Mouse (Mus musculus) ES-Bruce4 (cell line): Measurements from ENCODE around the gene Lipm. TPM values are rescaled to one million over a fixed set of nuclear protein-coding genes. Genes with fewer than 3 reads are reported as not detected.

Experiments used
- H3K27ac ChIP-seq: 2 replicates; pipeline ENCODE4 v1.5.1; 2012; ENCODE audit warnings: low read length, inconsistent platforms; ENCODE audit not compliant: insufficient read depth
- H3K27me3 ChIP-seq: 2 replicates; pipeline ENCODE4 v1.6.1; 2012; ENCODE audit warnings: mild to moderate bottlenecking, low read length, inconsistent platforms; ENCODE audit not compliant: control insufficient read depth, poor library complexity, insufficient read depth, severe bottlenecking
- H3K36me3 ChIP-seq: 2 replicates; pipeline ENCODE4 v1.6.1; 2012; ENCODE audit warnings: inconsistent platforms, mild to moderate bottlenecking, low read length, moderate library complexity; ENCODE audit not compliant: control insufficient read depth, poor library complexity, insufficient read depth, severe bottlenecking
- H3K4me1 ChIP-seq: one replicate; pipeline ENCODE4 v1.8.1; 2011; ENCODE audit warnings: low read length; ENCODE audit not compliant: control insufficient read depth, insufficient read depth
- H3K4me3 ChIP-seq: 2 replicates; pipeline ENCODE4 v1.5.1; 2011; ENCODE audit warnings: low read depth, mild to moderate bottlenecking, low read length
- H3K9ac ChIP-seq: 2 replicates; pipeline ENCODE4 v1.6.1; 2012; ENCODE audit warnings: low read depth, mild to moderate bottlenecking, inconsistent platforms; ENCODE audit not compliant: poor library complexity, severe bottlenecking
- H3K9me3 ChIP-seq: replicated peaks from 2 replicates; pipeline ENCODE4 v1.6.1; 2012; ENCODE audit warnings: mild to moderate bottlenecking, low read length, inconsistent platforms; ENCODE audit not compliant: control insufficient read depth, poor library complexity, insufficient read depth, severe bottlenecking
- CTCF ChIP-seq: IDR thresholded peaks from one replicate; pipeline ENCODE4 v1.8.1; 2011; ENCODE audit warnings: low read depth, low read length
- EP300 ChIP-seq: IDR thresholded peaks from 2 replicates; pipeline ENCODE4 v1.6.1; 2011; ENCODE audit warnings: low read depth, low read length; ENCODE audit not compliant: insufficient read depth
- POLR2A ChIP-seq: IDR thresholded peaks from one replicate; pipeline ENCODE4 v1.8.1; 2011; ENCODE audit warnings: low read length; ENCODE audit not compliant: insufficient read depth
- polyA plus RNA-seq: library from polyadenylated mRNA; stranded (reverse); fragments of >200 nt; gene quantifications from 2 replicates; pipeline ENCODE4 v1.2.4, GENCODE M21; 2011; ENCODE audit warnings: low read depth; ENCODE audit not compliant: missing spikeins, insufficient read depth, insufficient read length

Lipm gene
- not detected in 2 replicates for polyA plus RNA-seq

DNA sequence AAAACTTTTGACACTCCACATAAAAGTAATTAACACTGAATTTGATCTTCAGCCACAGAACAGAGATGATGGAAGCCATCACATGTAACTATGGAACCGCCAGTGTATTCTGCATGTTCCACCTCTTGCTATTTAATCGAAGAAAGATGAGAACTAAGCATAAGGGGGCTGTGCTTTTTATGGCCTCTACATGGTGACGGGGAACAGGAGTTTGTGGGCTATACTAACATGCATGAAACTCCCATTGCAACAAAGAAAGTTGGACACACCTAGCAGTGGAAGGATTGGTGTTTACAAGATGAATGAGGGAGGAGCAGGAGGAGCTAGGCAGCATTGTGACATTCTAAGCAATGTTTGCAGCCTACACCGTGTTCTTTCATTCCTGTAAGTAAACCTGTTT lies at the start of gene Lipm:
Gene Lipm (plus strand): TSS at position 301 of the 400 bp plus-strand sequence.
- H3K9me3 ChIP-seq, result no peaks in the 10 kb centered on the region
- H3K36me3 ChIP-seq, result no peaks in the 10 kb centered on the region
- H3K4me1 ChIP-seq, result no peaks in the 10 kb centered on the region
- H3K27me3 ChIP-seq, result no peaks in the 10 kb centered on the region
- H3K9ac ChIP-seq, result no peak within 1 kb of the TSS
- H3K4me3 ChIP-seq, result no peak within 1 kb of the TSS
- no peak within 1 kb of the TSS for H3K27ac ChIP-seq
- no peak for TF ChIP-seq CTCF
- no peak for TF ChIP-seq EP300
- TF ChIP-seq POLR2A, result no peak

DNA sequence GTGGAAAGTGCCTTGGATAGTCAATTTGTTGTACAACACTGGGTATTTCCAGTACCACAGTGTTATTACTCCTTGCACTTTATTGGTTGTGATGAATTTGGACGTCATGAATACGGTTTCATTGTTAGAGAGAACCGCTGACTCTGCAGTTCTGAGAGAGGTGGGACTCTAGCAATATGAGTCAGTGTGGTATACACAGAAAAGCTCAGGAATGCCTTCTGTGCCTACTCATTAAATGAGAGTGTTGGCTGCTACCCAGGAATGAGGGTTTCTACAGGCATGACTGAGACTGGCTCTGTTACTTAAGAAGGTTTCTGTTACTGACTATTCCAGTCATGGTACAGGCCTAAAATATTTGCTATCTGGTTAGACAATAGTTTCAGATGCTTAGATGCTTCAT lies 49.2 kb upstream of the Lipm start:
- Histone ChIP-seq H3K4me3 (no peak overlapping the region), H3K9ac (no peak overlapping the region), H3K36me3 (no peaks in the 10 kb centered on the region), H3K27ac (no peak overlapping the region), H3K9me3 (no peaks in the 10 kb centered on the region), H3K27me3 (no peaks in the 10 kb centered on the region), H3K4me1 (no peaks in the 10 kb centered on the region)
- no peak for TF ChIP-seq EP300
- TF ChIP-seq CTCF, result no peak
- no peak for TF ChIP-seq POLR2A

DNA sequence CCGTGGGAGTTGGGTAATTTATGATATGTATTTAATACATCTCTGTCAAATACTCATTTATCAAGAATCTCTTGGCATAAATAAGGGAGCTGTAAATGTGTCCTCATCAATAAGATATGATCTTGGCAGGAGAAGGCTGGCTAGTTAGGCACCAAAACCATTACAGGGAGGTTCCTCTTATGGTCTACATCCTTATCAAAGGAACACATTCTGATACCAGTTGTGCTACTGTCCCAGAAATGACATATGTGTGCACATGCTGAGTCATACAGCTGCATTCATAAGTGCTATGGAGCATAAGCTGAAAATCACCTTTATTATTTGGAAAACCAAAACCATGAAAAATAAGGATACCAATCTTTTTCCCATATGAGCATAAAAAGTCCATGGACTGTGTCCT lies 37.2 kb upstream of the Lipm start:
- H3K4me1 ChIP-seq, result no peaks in the 10 kb centered on the region
- no peaks in the 10 kb centered on the region for H3K9me3 ChIP-seq
- TF ChIP-seq CTCF, result no peak
- H3K27me3 ChIP-seq, result no peaks in the 10 kb centered on the region
- no peaks in the 10 kb centered on the region for H3K36me3 ChIP-seq
- H3K27ac ChIP-seq, result no peak overlapping the region
- no peak overlapping the region for H3K4me3 ChIP-seq
- no peak overlapping the region for H3K9ac ChIP-seq

DNA sequence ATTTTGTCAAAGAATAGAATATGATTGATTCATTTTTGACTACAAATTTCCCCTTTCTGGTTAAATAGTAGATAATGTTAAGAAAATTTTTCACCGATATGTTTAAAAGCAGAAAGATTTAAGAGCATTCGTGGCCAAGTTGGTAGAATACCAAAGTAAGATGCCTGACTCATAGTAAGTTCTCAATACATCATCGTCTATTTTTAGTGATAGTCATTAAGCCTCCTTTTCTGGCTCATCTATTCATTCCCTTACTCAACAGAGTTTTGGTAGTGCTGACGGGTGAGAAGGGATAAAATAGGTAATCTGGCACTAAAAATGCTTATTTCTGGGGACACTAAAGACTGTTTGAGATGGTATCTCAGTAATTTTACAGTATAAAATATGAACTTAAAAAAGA lies 36.7 kb upstream of the Lipm start:
- H3K27me3 ChIP-seq, result no peaks in the 10 kb centered on the region
- no peaks in the 10 kb centered on the region for H3K4me1 ChIP-seq
- no peak overlapping the region for H3K9ac ChIP-seq
- H3K27ac ChIP-seq, result no peak overlapping the region
- H3K9me3 ChIP-seq, result no peaks in the 10 kb centered on the region
- no peak for TF ChIP-seq EP300
- no peaks in the 10 kb centered on the region for H3K36me3 ChIP-seq
- no peak overlapping the region for H3K4me3 ChIP-seq

DNA sequence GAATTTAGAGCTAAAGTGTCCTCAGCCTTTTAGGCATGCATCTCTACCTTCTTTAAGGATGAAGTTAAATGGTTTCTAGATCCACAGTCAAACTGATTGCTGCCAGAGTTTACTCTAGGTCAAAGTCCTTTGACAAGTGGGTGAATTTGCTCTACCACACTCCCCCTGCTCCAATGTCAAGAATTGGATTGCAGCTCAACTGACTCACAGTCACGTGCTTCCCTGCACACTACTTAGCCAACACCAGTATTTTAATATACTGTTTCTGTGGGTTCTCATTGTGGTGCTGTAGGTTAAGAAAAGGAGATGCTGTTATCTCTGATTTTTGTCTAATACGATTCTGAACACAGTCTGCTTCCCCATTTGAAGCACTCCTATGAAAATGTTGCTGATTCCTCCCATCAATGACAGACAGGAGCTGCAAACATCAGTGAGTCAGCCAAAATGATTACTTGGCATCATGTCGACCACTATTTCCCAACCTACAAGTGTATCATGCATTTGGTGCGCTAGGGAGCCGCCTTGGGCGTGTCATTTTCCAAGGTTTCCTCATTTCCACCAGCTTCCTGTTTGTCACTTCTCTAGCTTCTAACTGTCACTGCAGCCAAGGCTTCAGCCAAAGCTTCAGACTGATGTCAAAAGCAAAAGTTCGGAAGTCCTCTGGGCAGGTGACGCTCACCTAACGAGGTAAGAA lies 33.8 kb upstream of the Lipm start, which contains the start of gene Lipn:
Gene Lipn (plus strand): TSS at position 580 of the 694 bp plus-strand sequence.
- no peak within 1 kb of the TSS for H3K4me3 ChIP-seq
- H3K27ac ChIP-seq, result no peak within 1 kb of the TSS
- no peaks in the 10 kb centered on the region for H3K4me1 ChIP-seq
- no peaks in the 10 kb centered on the region for H3K9me3 ChIP-seq
- no peak within 1 kb of the TSS for H3K9ac ChIP-seq
- TF ChIP-seq CTCF (no peak), POLR2A (no peak), EP300 (no peak)
- H3K27me3 ChIP-seq, result no peaks in the 10 kb centered on the region
- no peaks in the 10 kb centered on the region for H3K36me3 ChIP-seq

DNA sequence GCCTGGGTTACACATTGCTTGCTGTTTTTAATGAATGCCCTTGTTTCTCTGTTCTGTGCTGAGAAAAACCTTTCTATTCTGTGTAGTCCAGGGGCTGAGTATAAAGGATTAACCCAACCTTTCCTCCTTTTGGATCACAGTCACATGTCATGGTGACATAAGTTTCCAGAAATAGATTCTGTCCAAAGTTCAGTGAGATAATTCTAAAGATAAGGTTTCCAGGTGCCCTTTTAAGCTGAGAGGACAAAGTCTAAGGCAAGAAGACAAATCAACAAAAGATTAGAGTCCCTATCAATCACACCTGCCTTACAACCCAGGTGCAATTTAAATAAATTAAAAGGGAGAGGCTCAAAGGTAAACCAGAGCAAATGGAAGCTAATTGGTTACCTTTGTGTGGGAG lies 26.5 kb upstream of the Lipm start:
- Histone ChIP-seq H3K4me1 (no peaks in the 10 kb centered on the region), H3K4me3 (no peak overlapping the region), H3K9me3 (no peaks in the 10 kb centered on the region), H3K27me3 (no peaks in the 10 kb centered on the region), H3K9ac (no peak overlapping the region), H3K36me3 (no peaks in the 10 kb centered on the region), H3K27ac (no peak overlapping the region)
- TF ChIP-seq POLR2A (no peak), EP300 (no peak), CTCF (no peak)
